Mouse (Mus musculus) ES-Bruce4 (cell line): ENCODE data around the gene Ankdd1a. TPM values are rescaled to one million over a fixed set of nuclear protein-coding genes. Genes with fewer than 3 reads are reported as not detected.

Experiments
- H3K27ac ChIP-seq: 2 replicates; pipeline ENCODE4 v1.5.1; 2012; ENCODE audit warnings: low read length, inconsistent platforms; ENCODE audit not compliant: insufficient read depth
- H3K27me3 ChIP-seq: 2 replicates; pipeline ENCODE4 v1.6.1; 2012; ENCODE audit warnings: mild to moderate bottlenecking, low read length, inconsistent platforms; ENCODE audit not compliant: control insufficient read depth, poor library complexity, insufficient read depth, severe bottlenecking
- H3K36me3 ChIP-seq: 2 replicates; pipeline ENCODE4 v1.6.1; 2012; ENCODE audit warnings: inconsistent platforms, mild to moderate bottlenecking, low read length, moderate library complexity; ENCODE audit not compliant: control insufficient read depth, poor library complexity, insufficient read depth, severe bottlenecking
- H3K4me1 ChIP-seq: one replicate; pipeline ENCODE4 v1.8.1; 2011; ENCODE audit warnings: low read length; ENCODE audit not compliant: control insufficient read depth, insufficient read depth
- H3K4me3 ChIP-seq: 2 replicates; pipeline ENCODE4 v1.5.1; 2011; ENCODE audit warnings: low read depth, mild to moderate bottlenecking, low read length
- H3K9ac ChIP-seq: 2 replicates; pipeline ENCODE4 v1.6.1; 2012; ENCODE audit warnings: low read depth, mild to moderate bottlenecking, inconsistent platforms; ENCODE audit not compliant: poor library complexity, severe bottlenecking
- H3K9me3 ChIP-seq: replicated peaks from 2 replicates; pipeline ENCODE4 v1.6.1; 2012; ENCODE audit warnings: mild to moderate bottlenecking, low read length, inconsistent platforms; ENCODE audit not compliant: control insufficient read depth, poor library complexity, insufficient read depth, severe bottlenecking
- CTCF ChIP-seq: IDR thresholded peaks from one replicate; pipeline ENCODE4 v1.8.1; 2011; ENCODE audit warnings: low read depth, low read length
- EP300 ChIP-seq: IDR thresholded peaks from 2 replicates; pipeline ENCODE4 v1.6.1; 2011; ENCODE audit warnings: low read depth, low read length; ENCODE audit not compliant: insufficient read depth
- POLR2A ChIP-seq: IDR thresholded peaks from one replicate; pipeline ENCODE4 v1.8.1; 2011; ENCODE audit warnings: low read length; ENCODE audit not compliant: insufficient read depth
- polyA plus RNA-seq: library from polyadenylated mRNA; stranded (reverse); fragments of >200 nt; gene quantifications from 2 replicates; pipeline ENCODE4 v1.2.4, GENCODE M21; 2011; ENCODE audit warnings: low read depth; ENCODE audit not compliant: missing spikeins, insufficient read depth, insufficient read length

Gene Ankdd1a
- polyA plus RNA-seq, 1 experiment: not detected

GRCm38 (mm10) chr9:65541126-65542068, 21.4 kb upstream of the Ankdd1a start:
- Histone ChIP-seq H3K27ac (no peak overlapping the region), H3K36me3 (no peaks in the 10 kb centered on the region), H3K4me1 (no peaks in the 10 kb centered on the region), H3K4me3 (no peak overlapping the region), H3K27me3 (no peaks in the 10 kb centered on the region), H3K9ac (no peak overlapping the region), H3K9me3 (no peaks in the 10 kb centered on the region)
- TF ChIP-seq EP300 (no peak), CTCF (no peak), POLR2A (no peak)

GRCm38 (mm10) chr9:65539697-65540096, 19.7 kb upstream of the Ankdd1a start:
- Histone ChIP-seq H3K27ac (no peak overlapping the region), H3K27me3 (no peaks in the 10 kb centered on the region), H3K36me3 (no peaks in the 10 kb centered on the region), H3K9ac (no peak overlapping the region), H3K9me3 (no peaks in the 10 kb centered on the region), H3K4me3 (no peak overlapping the region), H3K4me1 (no peaks in the 10 kb centered on the region)
- TF ChIP-seq POLR2A (no peak), CTCF (no peak), EP300 (no peak)

- H3K27ac ChIP-seq: no peak overlapping the region
- no peaks in the 10 kb centered on the region for H3K36me3 ChIP-seq
- no peaks in the 10 kb centered on the region for H3K4me1 ChIP-seq
- no peak overlapping the region for H3K9ac ChIP-seq
- H3K27me3 ChIP-seq: no peaks in the 10 kb centered on the region
- TF ChIP-seq POLR2A (no peak), EP300 (no peak), CTCF (no peak)
- no peaks in the 10 kb centered on the region for H3K9me3 ChIP-seq
- H3K4me3 ChIP-seq: no peak overlapping the region
Observed at GRCm38 (mm10) chr9:65537901-65538630, 18.1 kb upstream of the Ankdd1a start.

GRCm38 (mm10) chr9:65536491-65536890, 16.5 kb upstream of the Ankdd1a start:
- H3K9me3 ChIP-seq: no peaks in the 10 kb centered on the region
- H3K27me3 ChIP-seq: no peaks in the 10 kb centered on the region
- H3K9ac ChIP-seq: no peak overlapping the region
- H3K4me1 ChIP-seq: no peaks in the 10 kb centered on the region
- no peak overlapping the region for H3K4me3 ChIP-seq
- no peak overlapping the region for H3K27ac ChIP-seq
- TF ChIP-seq EP300 (no peak), POLR2A (no peak), CTCF (no peak)
- H3K36me3 ChIP-seq: no peaks in the 10 kb centered on the region

GRCm38 (mm10) chr9:65535789-65536469, 15.9 kb upstream of the Ankdd1a start:
- no peaks in the 10 kb centered on the region for H3K4me1 ChIP-seq
- H3K27me3 ChIP-seq: no peaks in the 10 kb centered on the region
- TF ChIP-seq CTCF: no peak
- TF ChIP-seq EP300: no peak
- no peak for TF ChIP-seq POLR2A
- no peaks in the 10 kb centered on the region for H3K36me3 ChIP-seq
- no peaks in the 10 kb centered on the region for H3K9me3 ChIP-seq
- no peak overlapping the region for H3K4me3 ChIP-seq
- H3K9ac ChIP-seq: no peak overlapping the region
- no peak overlapping the region for H3K27ac ChIP-seq
